Mouse (Mus musculus) embryonic facial prominence, embryonic 12.5 days (tissue): ENCODE results near the gene Sept9. TPM values are rescaled to one million over a fixed set of nuclear protein-coding genes. Genes with fewer than 3 reads are reported as not detected.

Experiments
- ATAC-seq: fragments of 200-750 bp; cut with Nextera tagmentation; 2 replicates; pipeline ENCODE4 v1.8.0; 2017; ENCODE audit not compliant: insufficient number of reproducible peaks, insufficient read depth, low FRiP score, low TSS enrichment
- H3K27ac ChIP-seq: fragments of 300-500 bp; sonication (generic); 2 replicates; pipeline ENCODE4 v1.5.1; 2016; ENCODE audit warnings: mild to moderate bottlenecking
- H3K27me3 ChIP-seq: fragments of 300-500 bp; sonication (generic); 2 replicates; pipeline ENCODE4 v1.6.1; 2016; ENCODE audit warnings: mild to moderate bottlenecking, moderate library complexity
- H3K36me3 ChIP-seq: fragments of 300-500 bp; sonication (generic); 2 replicates; pipeline ENCODE4 v1.6.1; 2016; ENCODE audit warnings: mild to moderate bottlenecking
- H3K4me1 ChIP-seq: fragments of 300-500 bp; sonication (generic); 2 replicates; pipeline ENCODE4 v1.6.1; 2016
- H3K4me2 ChIP-seq: fragments of 300-500 bp; sonication (generic); replicated peaks from 2 replicates; pipeline ENCODE4 v1.6.1; 2016; ENCODE audit warnings: mild to moderate bottlenecking, moderate library complexity
- H3K4me3 ChIP-seq: fragments of 300-500 bp; sonication (generic); 2 replicates; pipeline ENCODE4 v1.5.1; 2016; ENCODE audit warnings: mild to moderate bottlenecking
- H3K9ac ChIP-seq: fragments of 300-500 bp; sonication (generic); 2 replicates; pipeline ENCODE4 v1.6.1; 2016; ENCODE audit warnings: mild to moderate bottlenecking, moderate library complexity
- H3K9me3 ChIP-seq: fragments of 300-500 bp; sonication (generic); 2 replicates; pipeline ENCODE4 v1.6.1; 2016; ENCODE audit warnings: mild to moderate bottlenecking, moderate library complexity
- WGBS: fragments of 180-500 bp; shearing (Covaris S2); methylation state at CpG from one replicate; pipeline ENCODE4 v1.1.7; 2016; 5-methylcytosine and 5-hydroxymethylcytosine counted together
- polyA plus RNA-seq: library from polyadenylated mRNA; unstranded; fragments of >200 nt; fragmentation: Nextera tagmentation; extraction: Ambion mirVana; gene quantifications from 2 replicates; pipeline ENCODE4 v1.2.1, GENCODE M21; 2016

Gene Sept9
- polyA plus RNA-seq, 1 experiment from 2014 or later: 230 TPM

DNA sequence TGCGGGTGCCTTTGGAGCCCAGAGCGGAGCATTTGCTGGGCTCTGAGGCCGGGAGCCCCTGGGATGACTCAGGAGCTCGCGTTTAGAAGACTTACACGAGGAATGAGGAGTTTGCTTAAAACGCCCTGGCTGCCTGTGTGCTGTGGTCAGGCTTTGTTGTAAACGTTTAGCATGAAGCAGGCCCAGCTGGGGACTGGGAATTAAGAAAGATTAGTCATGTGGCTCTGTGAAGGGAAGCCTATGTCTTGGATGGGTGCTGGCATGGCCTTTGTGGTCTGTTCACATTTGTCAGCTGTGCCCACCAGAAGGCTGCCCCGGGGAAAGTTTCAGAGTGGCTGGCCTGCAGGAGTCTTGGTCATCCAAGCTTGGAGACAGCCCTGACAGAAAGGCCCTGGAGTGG, 61.2 kb downstream of the Sept9 start:
- Histone ChIP-seq H3K36me3 (no peaks in the 10 kb centered on the region), H3K27me3 (no peaks in the 10 kb centered on the region), H3K27ac (no peak overlapping the region), H3K4me2 (no peak overlapping the region), H3K4me3 (no peak overlapping the region), H3K9me3 (no peaks in the 10 kb centered on the region), H3K4me1 (peaks cover 33% of the 10 kb centered on the region), H3K9ac (no peak overlapping the region; the same call in 1 of the 2 replicates)
- no peak for ATAC-seq
- WGBS: 57% methylated on average over 9 of the region's 9 CpGs

DNA sequence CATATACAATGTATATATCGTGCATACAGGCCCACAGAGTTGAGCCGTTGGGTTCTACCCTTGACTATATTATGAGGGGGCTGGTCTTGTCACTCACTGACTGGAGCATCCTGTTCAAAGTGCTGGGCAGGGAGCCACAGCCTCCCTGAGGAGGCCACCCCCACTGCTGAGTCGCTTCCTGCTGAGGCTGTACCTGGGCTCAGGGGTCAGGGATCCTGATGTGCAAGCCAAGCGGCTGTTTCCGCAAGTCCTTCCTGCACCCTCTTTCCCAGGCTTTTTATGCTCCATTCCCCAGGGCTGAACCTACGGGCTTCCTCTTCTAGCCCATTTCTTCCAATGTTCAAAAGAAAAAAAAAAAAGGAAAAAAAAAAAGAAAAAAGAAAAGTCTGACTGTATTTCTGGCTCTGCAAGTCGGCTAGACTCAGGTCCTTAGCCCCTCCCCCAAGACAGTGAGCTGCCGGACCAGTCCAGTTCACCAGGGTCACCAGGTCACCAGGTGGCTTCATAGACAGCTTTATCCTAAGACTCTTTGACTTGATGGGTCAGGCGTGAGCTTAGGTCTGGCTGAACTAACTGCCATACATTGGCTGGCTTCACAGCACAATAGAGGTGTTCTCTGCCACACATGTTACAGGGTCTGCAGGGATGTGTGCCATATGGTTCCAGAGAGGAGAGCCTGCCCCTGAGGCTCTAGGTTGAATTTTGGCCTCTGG, 63.8 kb downstream of the Sept9 start:
- peak overlapping the region; percentile 41; the same call in 1 of the 2 replicates for H3K27ac ChIP-seq
- no peaks in the 10 kb centered on the region for H3K9me3 ChIP-seq
- H3K4me2 ChIP-seq: no peak overlapping the region
- no peaks in the 10 kb centered on the region for H3K27me3 ChIP-seq
- 38% methylated on average over 9 of the region's 9 CpGs for WGBS
- no peak overlapping the region for H3K4me3 ChIP-seq
- H3K36me3 ChIP-seq: no peaks in the 10 kb centered on the region
- ATAC-seq: no peak
- H3K9ac ChIP-seq: no peak overlapping the region
- peaks cover 42% of the 10 kb centered on the region for H3K4me1 ChIP-seq

DNA sequence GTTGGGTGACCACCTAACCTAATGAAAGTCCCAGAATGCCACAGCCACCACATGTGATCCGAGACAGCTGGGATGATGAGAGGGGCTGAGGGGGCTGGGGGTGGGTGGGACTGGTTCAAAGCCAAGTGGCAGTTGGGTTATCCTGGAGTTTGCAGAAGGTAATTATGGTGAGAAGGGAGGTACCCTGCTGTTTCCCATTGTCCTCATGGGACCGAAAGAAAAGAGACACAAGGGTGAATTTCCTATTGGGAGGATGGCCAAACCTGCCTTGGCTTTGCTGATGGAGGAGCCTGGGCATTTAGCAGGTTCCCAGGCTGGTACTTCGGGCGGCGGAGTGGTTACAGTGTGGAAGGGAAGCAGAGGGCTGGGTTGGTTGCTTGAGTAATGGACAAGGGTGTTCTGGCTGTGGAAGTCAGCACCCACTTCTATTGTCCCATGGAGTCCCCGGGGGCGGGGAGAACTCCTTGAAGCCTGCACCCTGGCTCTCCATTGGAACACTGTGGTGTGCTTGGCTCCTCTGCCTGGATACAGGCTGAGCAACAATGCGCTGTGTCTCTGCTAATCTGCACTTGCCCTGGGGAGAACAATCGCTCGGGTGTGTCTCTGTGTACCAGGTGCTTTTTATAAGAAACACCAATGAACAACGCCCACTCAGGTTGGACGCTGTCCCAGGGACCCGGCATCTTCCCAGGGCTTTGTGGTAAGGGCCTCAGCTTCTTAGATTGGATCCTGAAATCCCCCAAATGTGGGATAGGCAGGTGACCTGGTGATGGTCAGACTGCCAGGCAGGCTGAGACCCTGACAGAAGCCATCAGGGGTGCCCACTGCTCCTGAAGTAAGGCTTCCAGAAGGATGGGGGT, 64.9 kb downstream of the Sept9 start:
- 58% methylated on average over 13 of the region's 13 CpGs for WGBS
- H3K4me1 ChIP-seq: peaks cover 54% of the 10 kb centered on the region
- H3K9me3 ChIP-seq: no peaks in the 10 kb centered on the region
- no peaks in the 10 kb centered on the region for H3K36me3 ChIP-seq
- ATAC-seq: no peak
- H3K9ac ChIP-seq: no peak overlapping the region
- H3K27ac ChIP-seq: peak overlapping the region; percentile 96; the same call in 1 of the 2 replicates
- peak overlapping the region; percentile 72; the same call in 1 of the 2 replicates for H3K4me2 ChIP-seq
- no peaks in the 10 kb centered on the region for H3K27me3 ChIP-seq
- no peak overlapping the region for H3K4me3 ChIP-seq

DNA sequence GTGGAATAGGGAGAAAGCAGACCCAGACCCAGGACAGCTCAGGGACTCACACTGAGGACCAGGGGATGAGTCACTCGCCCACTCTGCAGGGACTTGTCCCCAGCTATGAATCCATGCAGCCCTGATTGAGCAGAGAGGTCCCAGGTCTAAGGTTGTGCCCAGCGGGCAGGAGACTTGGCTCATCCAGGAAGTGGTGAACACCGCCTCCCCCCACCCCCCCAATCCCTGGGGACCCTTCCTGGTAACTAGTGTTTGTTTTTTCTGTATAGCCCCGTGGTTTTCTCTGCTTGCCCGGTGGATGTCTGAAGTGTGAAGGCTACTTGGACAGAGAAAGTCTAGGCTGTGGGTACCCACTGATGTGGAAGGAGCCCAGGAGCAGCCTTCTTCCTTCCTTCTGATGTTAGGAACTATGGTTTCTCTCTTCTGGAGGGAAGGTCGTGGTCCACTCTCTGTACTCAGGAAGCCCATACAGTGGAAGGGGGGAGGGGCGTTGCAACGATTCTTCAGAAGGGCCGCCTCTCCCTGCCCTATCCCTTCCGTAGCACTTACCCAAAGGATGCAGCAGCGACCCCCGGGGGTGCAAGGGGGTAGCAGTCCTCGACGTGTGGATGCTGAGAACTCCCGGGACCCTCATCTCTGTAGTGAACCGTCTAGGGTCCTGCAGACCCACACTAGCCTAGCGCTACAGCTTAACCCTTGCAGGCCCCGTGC, 66.0 kb downstream of the Sept9 start:
- WGBS: 3% methylated on average over 18 of the region's 18 CpGs
- peaks cover 64% of the 10 kb centered on the region for H3K4me1 ChIP-seq

DNA sequence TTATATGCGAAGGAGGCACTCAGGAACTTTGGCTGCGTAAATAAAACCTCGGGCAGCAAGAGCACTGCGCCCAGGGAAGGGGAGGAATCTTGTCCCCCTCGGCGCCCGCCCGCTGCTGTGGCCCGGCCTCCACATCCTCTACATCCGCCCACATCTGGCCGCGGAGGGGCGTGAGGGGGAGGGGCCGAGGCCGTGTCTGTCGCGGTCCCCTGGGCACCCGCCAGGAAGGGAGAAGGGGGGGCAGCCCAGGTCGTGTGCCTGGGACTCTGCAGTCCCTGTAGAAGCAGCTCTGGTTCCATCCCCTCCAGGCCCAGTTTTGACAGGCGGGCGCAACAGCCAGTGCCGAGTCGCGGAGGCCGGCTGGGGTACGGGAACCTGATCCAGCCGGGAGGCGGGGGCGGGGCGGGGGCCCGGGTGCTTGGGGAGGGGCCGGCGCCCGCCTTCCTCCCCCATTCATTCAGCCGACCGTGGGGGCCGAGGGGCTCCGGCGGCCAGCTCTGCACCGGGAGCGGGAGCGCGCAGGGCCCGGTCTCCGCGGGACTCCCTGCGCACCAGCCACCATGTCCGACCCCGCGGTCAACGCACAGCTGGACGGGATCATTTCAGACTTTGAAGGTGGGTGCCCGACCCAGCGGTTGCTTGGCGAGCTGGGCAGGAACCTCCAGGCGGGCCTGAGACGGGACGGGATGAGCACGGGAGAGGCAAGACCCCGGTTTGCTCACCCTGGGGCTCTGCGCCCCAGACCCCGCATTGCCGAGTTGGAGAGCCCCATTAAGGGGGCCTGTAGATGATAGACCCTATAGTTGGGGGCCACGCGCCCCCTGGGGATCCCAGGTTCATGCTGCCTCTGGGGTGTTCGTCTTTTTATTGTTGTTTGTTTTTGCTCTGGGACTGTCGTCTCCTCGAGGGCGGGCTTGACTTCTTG, 66.8 kb downstream of the Sept9 start:
- Histone ChIP-seq H3K27ac (peak overlapping the region; percentile 96), H3K9ac (peak overlapping the region; percentile 90), H3K36me3 (no peaks in the 10 kb centered on the region), H3K27me3 (no peaks in the 10 kb centered on the region), H3K4me2 (peak overlapping the region; percentile 72), H3K4me1 (peaks cover 62% of the 10 kb centered on the region), H3K9me3 (no peaks in the 10 kb centered on the region), H3K4me3 (peak overlapping the region; percentile 85)
- ATAC-seq: peak; percentile 88
- WGBS: under 1% methylated on average over 67 of the region's 69 CpGs

More for the DNA sequence above, 66.0 kb downstream of the Sept9 start:
- Histone ChIP-seq H3K27ac (peak overlapping the region; percentile 96), H3K9me3 (no peaks in the 10 kb centered on the region), H3K4me3 (peak overlapping the region; percentile 85), H3K4me2 (peak overlapping the region; percentile 72), H3K36me3 (no peaks in the 10 kb centered on the region), H3K27me3 (no peaks in the 10 kb centered on the region), H3K9ac (peak overlapping the region; percentile 90)
- ATAC-seq: peak; percentile 48

DNA sequence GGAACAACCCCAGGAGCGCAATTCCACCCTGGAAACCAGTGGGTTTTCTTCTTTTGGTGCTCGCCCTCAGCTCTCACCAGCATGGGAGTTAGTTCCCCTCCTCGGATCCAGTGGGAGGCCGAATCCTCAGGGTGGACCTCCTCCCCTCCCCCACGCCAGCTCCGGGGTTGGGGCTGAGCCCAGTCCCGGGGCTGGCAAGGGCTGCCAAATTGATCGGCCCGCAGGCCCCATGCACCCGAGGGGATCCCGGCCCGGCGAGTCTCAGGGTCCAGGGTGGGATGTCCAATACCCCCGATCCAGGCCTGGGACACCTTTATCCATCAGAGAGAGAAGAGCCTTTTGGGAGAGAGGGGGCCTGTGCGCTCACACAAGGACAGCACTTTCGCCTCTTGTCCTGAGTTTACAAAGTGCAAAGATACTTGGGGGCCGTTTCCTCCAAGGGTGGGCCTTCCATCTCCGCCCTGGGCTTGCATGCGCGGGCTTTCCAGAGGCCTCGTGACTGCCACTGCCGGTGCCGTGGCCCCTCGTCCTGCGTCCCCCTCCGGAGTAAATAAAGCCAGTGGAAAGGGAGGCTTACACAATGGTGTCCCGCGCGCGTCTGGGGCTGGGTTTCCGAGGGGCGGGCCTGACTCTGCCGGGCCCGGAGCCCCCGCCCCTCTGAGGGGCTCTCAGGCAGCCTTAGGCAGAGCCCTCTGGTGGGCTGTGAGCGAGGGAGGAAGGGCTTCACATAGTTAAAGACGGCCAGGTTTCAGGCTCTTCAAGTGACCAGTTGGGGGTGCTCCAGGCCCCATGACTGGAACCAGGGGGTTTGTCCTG, 67.7 kb downstream of the Sept9 start:
- no peaks in the 10 kb centered on the region for H3K27me3 ChIP-seq
- ATAC-seq: peak; percentile 68
- WGBS: under 1% methylated on average over 37 of the region's 37 CpGs
- peaks cover 69% of the 10 kb centered on the region for H3K4me1 ChIP-seq
- peak overlapping the region; percentile 72 for H3K4me2 ChIP-seq
- peak overlapping the region; percentile 90 for H3K9ac ChIP-seq
- peak overlapping the region; percentile 96 for H3K27ac ChIP-seq
- H3K36me3 ChIP-seq: 0 out of 2 replicates have a peak, but pooled peaks cover 7% of the 10 kb centered on the region
- peak overlapping the region; percentile 85 for H3K4me3 ChIP-seq
- no peaks in the 10 kb centered on the region for H3K9me3 ChIP-seq

DNA sequence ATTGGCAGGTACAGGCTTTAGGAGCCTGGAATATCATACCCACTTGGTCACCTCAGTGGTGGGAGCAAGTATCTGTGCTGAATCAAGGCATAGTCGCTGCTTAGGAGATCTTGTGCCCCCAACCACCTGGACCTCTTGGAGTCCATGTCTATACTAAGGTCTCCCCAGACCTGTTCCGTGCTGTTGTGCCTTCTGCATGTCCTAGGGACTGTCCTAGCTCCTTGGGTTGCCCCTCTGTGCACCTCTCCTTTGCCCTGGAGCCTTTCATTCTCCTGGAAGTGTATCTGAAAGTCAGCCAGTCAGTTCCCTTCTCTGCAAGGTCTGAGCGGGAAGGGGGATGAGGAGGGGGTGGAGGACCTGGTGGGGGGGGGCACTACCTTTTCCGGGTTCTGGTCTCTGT, 68.4 kb downstream of the Sept9 start:
- ATAC-seq: no peak
- WGBS: 10% methylated on average over 4 of the region's 4 CpGs
- H3K9ac ChIP-seq: peak overlapping the region; percentile 90

DNA sequence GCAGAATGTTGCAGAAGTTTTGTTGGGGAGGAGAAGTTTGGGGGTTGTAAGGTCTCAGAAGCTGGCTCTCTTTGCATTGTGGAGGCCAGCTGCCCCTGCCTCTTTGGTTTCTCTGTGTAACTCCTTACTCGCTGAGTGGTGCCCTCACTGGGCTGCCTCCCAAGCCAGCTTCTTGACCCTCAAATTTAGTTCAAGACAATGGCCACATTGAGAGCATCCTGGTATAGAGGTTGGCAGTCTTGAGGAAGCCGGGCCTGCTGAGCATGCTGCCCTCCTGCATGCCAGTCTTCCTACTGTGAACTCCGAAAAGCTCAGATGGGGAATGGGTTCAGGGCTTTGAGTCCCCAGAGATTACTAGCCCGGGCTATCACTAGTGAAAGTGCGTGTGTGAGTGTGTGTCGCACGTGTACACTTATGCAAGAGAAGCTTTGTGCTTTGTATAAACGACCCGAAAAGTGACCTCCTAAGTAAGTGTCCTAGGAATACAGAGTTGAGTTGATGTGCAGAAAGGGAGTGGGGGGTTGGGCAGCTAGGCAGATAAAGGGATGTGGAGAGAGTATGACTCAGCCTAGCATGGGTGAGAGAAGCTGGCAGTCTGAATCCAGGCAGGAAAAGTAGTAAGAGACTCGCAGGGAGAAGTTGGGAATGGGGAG, 69.0 kb downstream of the Sept9 start:
- peaks cover 75% of the 10 kb centered on the region for H3K4me1 ChIP-seq
- H3K4me3 ChIP-seq: peak overlapping the region; percentile 85
- H3K27me3 ChIP-seq: no peaks in the 10 kb centered on the region
- H3K9me3 ChIP-seq: no peaks in the 10 kb centered on the region
- no peak for ATAC-seq
- H3K9ac ChIP-seq: peak overlapping the region; percentile 90
- peak overlapping the region; percentile 96 for H3K27ac ChIP-seq
- peak overlapping the region; percentile 72 for H3K4me2 ChIP-seq
- 26% methylated on average over 10 of the region's 10 CpGs for WGBS
- 0 out of 2 replicates have a peak, but pooled peaks cover 7% of the 10 kb centered on the region for H3K36me3 ChIP-seq

More for the DNA sequence above, 68.4 kb downstream of the Sept9 start:
- peak overlapping the region; percentile 96 for H3K27ac ChIP-seq
- H3K4me3 ChIP-seq: peak overlapping the region; percentile 85
- H3K36me3 ChIP-seq: 0 out of 2 replicates have a peak, but pooled peaks cover 7% of the 10 kb centered on the region
- H3K4me1 ChIP-seq: peaks cover 74% of the 10 kb centered on the region
- peak overlapping the region; percentile 72 for H3K4me2 ChIP-seq
- H3K27me3 ChIP-seq: no peaks in the 10 kb centered on the region
- H3K9me3 ChIP-seq: no peaks in the 10 kb centered on the region

DNA sequence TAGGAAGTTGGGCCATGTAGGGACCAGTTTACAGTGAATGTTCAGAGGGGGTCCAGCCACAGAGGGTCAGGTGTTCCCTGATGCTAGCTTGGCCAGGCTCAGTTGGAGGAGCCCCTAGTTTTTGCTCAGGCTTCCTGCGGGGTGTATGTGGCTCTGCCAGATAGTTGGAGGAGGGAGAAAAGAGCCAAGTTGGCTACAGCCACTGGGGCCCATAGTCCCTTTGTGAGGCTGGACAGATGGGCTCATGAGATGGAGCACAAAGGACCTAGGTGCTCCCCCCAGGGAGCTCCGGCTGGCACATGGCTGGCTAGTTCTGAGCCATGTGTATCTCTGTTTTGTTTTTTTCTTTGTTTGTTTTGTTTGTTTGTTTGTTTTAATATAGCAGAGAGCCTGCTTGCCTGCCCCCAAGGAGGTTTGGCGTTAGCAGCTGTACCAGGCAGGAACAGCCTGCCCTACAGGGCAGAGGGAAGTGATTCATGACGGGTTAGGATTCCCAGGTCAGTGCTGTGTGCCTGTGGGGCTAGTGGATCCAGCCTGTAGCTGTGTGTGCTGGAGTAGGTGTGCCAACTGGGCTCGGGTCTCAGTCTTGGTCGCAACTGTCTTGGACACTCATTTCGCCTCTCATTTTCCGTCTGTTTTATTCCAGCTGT, 69.7 kb downstream of the Sept9 start:
- Histone ChIP-seq H3K9ac (peak overlapping the region; percentile 90), H3K4me1 (peaks cover 75% of the 10 kb centered on the region), H3K4me2 (peak overlapping the region; percentile 72), H3K9me3 (no peaks in the 10 kb centered on the region), H3K4me3 (peak overlapping the region; percentile 85; the same call in 1 of the 2 replicates), H3K36me3 (0 out of 2 replicates have a peak, but pooled peaks cover 7% of the 10 kb centered on the region), H3K27me3 (no peaks in the 10 kb centered on the region), H3K27ac (no peak overlapping the region; the same call in 1 of the 2 replicates)
- no peak for ATAC-seq
- 50% methylated on average over 8 of the region's 8 CpGs for WGBS
